Comparison of ENCODE assay signal across 22 mouse cellular contexts in the genomic region with DNA sequence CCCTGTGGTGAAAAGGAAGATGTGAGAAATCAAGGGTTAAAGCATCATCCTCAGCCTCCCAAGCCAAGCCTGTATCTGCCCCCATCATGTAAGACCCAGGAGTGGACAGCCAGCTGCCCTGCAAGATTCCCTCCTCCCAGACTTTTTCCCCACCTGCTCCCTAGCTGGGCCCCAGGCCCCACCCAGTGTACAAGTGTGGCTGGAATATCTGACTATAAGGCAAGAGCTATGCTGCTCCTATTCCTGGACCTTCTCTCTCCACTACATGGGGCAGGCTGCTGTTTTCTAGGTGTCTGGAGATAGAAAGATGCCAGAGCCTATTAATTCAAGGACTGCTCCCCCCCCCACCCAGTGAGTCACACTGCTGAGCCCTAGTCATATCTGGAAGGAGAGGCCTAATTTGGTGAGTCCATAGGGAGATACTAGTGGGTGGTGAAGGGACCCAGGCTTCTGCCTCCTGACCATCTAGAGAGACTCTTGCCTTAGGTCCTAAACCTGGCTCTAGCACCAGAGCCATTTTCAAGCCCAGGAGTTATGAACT. TPM values are rescaled to one million over a fixed set of nuclear protein-coding genes. Genes with fewer than 3 reads are reported as not detected.
DNase-seq lines count a peak whose midpoint lies in the region; ATAC-seq and TF ChIP-seq lines count a peak whose summit lies in the region.
"Had no signal": no experiment of that assay in that cellular context is flagged by ENCODE, and none has a peak within 500 bp of the region (broad histone marks: within the 10 kb centered on the region; RNA-seq: fewer than 3 reads in every experiment).

No protein-coding gene starts in this region.

- H3K36me3 ChIP-seq in heart, embryonic 13.5 days, result no peaks in the 10 kb centered on the region
- H3K36me3 ChIP-seq in hindbrain, postnatal 0 days (ENCODE audit: insufficient read depth, low read length), result no peaks in the 10 kb centered on the region
- no peaks in the 10 kb centered on the region for H3K36me3 ChIP-seq in hindbrain, embryonic 12.5 days
- H3K36me3 ChIP-seq: forebrain, embryonic 12.5 days; hindbrain, embryonic 13.5 days; limb, embryonic 13.5 days; liver, embryonic 13.5 days; neural tube, embryonic 12.5 days had no signal

- peak; percentile 39 for DNase-seq in adrenal gland, postnatal 10 days
- no peak for DNase-seq in adrenal gland, postnatal 4 days (ENCODE audit: low spot score in 2 of 2)
- no peak for DNase-seq in heart, adult 8-10 months (ENCODE audit: low spot score)
- no peak for DNase-seq in hindbrain, postnatal 0 days (ENCODE audit: low spot score)
- peak; percentile 59 for DNase-seq in adrenal gland, postnatal 14 days
- DNase-seq in B cell, adult 2 months, result no peak
- DNase-seq: cerebellum, adult 9-10 months; gastrocnemius, postnatal 36 days; liver, embryonic 13.5 days; lung, embryonic 14.5 days; lung, postnatal 36 days; right cerebral cortex, adult 18-20 months had no signal

- no peak overlapping the region for H3K4me3 ChIP-seq in heart, embryonic 13.5 days
- H3K4me3 ChIP-seq in hindbrain, postnatal 0 days (ENCODE audit: low read length), result no peak overlapping the region
- no peak overlapping the region for H3K4me3 ChIP-seq in hindbrain, embryonic 12.5 days
- H3K4me3 ChIP-seq: forebrain, embryonic 12.5 days; hindbrain, embryonic 13.5 days; limb, embryonic 13.5 days; liver, embryonic 13.5 days; neural tube, embryonic 12.5 days had no signal

- ATAC-seq in heart, embryonic 13.5 days (ENCODE audit: extremely low read depth, insufficient number of reproducible peaks, low FRiP score, low TSS enrichment), result peak; percentile 51; the same call in 1 of the 2 replicates
- ATAC-seq in hindbrain, postnatal 0 days, result peak; percentile 39; the same call in 1 of the 2 replicates
- no peak for ATAC-seq in hindbrain, embryonic 12.5 days (ENCODE audit: low FRiP score)
- ATAC-seq: intestine, postnatal 0 days had no signal

- H3K4me2 ChIP-seq in heart, embryonic 13.5 days, result no peak overlapping the region
- no peak overlapping the region for H3K4me2 ChIP-seq in hindbrain, postnatal 0 days (ENCODE audit: low read depth, low read length)
- H3K4me2 ChIP-seq in hindbrain, embryonic 12.5 days (replicated peaks), result no peak overlapping the region
- H3K4me2 ChIP-seq: forebrain, embryonic 12.5 days; hindbrain, embryonic 13.5 days; limb, embryonic 13.5 days; liver, embryonic 13.5 days; lung, embryonic 14.5 days; neural tube, embryonic 12.5 days had no signal

- H3K9ac ChIP-seq in heart, embryonic 13.5 days, result no peak overlapping the region
- H3K9ac ChIP-seq in hindbrain, postnatal 0 days (replicated peaks; ENCODE audit: low read length), result no peak overlapping the region
- no peak overlapping the region for H3K9ac ChIP-seq in hindbrain, embryonic 12.5 days
- H3K9ac ChIP-seq: forebrain, embryonic 12.5 days; hindbrain, embryonic 13.5 days; limb, embryonic 13.5 days; liver, embryonic 13.5 days; lung, embryonic 14.5 days; neural tube, embryonic 12.5 days had no signal

- H3K4me1 ChIP-seq in heart, embryonic 13.5 days, result no peaks in the 10 kb centered on the region
- H3K4me1 ChIP-seq in hindbrain, postnatal 0 days (ENCODE audit: insufficient read depth, low read length), result no peaks in the 10 kb centered on the region
- H3K4me1 ChIP-seq in hindbrain, embryonic 12.5 days, result 0 out of 2 replicates have a peak, but pooled peaks cover 4% of the 10 kb centered on the region
- H3K4me1 ChIP-seq: forebrain, embryonic 12.5 days; hindbrain, embryonic 13.5 days; liver, embryonic 13.5 days; neural tube, embryonic 12.5 days had no signal

- H3K27me3 ChIP-seq in heart, embryonic 13.5 days (replicated peaks), result peaks cover 9% of the 10 kb centered on the region; the same call in 1 of the 2 replicates
- no peaks in the 10 kb centered on the region for H3K27me3 ChIP-seq in hindbrain, postnatal 0 days (ENCODE audit: insufficient read depth, low read length)
- H3K27me3 ChIP-seq in hindbrain, embryonic 12.5 days, result no peaks in the 10 kb centered on the region
- H3K27me3 ChIP-seq: hindbrain, embryonic 13.5 days; neural tube, embryonic 12.5 days had no signal

- no peaks in the 10 kb centered on the region for H3K9me3 ChIP-seq in heart, embryonic 13.5 days
- H3K9me3 ChIP-seq in hindbrain, postnatal 0 days (ENCODE audit: low read length), result no peaks in the 10 kb centered on the region
- H3K9me3 ChIP-seq in hindbrain, embryonic 12.5 days (replicated peaks), result no peaks in the 10 kb centered on the region
- H3K9me3 ChIP-seq: forebrain, embryonic 12.5 days; hindbrain, embryonic 13.5 days; limb, embryonic 13.5 days; liver, embryonic 13.5 days; neural tube, embryonic 12.5 days had no signal

- no peak for TF ChIP-seq CTCF in hindbrain, postnatal 0 days (IDR thresholded peaks at IDR 0.05; ENCODE audit: low read depth)

- peak overlapping the region; percentile 59 for H3K27ac ChIP-seq in heart, embryonic 13.5 days (replicated peaks)
- H3K27ac ChIP-seq in hindbrain, postnatal 0 days, result no peak overlapping the region
- H3K27ac ChIP-seq in hindbrain, embryonic 12.5 days, result no peak overlapping the region
- H3K27ac ChIP-seq: forebrain, embryonic 12.5 days; hindbrain, embryonic 13.5 days; limb, embryonic 13.5 days; liver, embryonic 13.5 days; neural tube, embryonic 12.5 days; stomach, postnatal 0 days had no signal

RNA-seq across cellular contexts. Expression of gene Atp2b3, which starts 14.2 kb away (rescaled TPM):
- 10 to 100 TPM; 11.7 to 17.0 TPM for total RNA-seq in adrenal gland, postnatal 10 days (2021)
- total RNA-seq in adrenal gland, postnatal 4 days (2021), result 10 to 100 TPM; 20.3 to 22.6 TPM
- 0.32 and 0.56 TPM in 2 replicates for polyA plus RNA-seq in heart, embryonic 13.5 days (2015; fragmentation: Nextera tagmentation; extraction: Ambion mirVana)
- under 1 TPM; 0.16 to 0.53 (median 0.21) TPM for total RNA-seq in heart, adult 8-10 months (2022)
- total RNA-seq in hindbrain, postnatal 0 days (2014; rRNA removed), result 40.9 and 44.0 TPM in 2 replicates
- 8.1 and 8.2 TPM in 2 replicates for polyA plus RNA-seq in hindbrain, postnatal 0 days (2015; fragmentation: Nextera tagmentation; extraction: Ambion mirVana)
- 1.6 and 1.7 TPM in 2 replicates for polyA plus RNA-seq in hindbrain, embryonic 12.5 days (2016; fragmentation: Nextera tagmentation; extraction: Ambion mirVana)
- total RNA-seq in adrenal gland, postnatal 14 days (2021), result 16.3 and 20.9 TPM in 2 replicates
- total RNA-seq: megakaryocyte-erythroid progenitor cell, adult 5-6 weeks; monocyte, adult 5-6 weeks had no signal
- polyA plus RNA-seq: lung, embryonic 14.5 days had no signal

RNA-seq across cellular contexts. Expression of gene Bgn, which starts 33.7 kb away (rescaled TPM):
- total RNA-seq in adrenal gland, postnatal 10 days (2021), result 100 to 1,000 TPM; 207 to 268 TPM
- 100 to 1,000 TPM; 245 to 273 TPM for total RNA-seq in adrenal gland, postnatal 4 days (2021)
- polyA plus RNA-seq in heart, embryonic 13.5 days (2015; fragmentation: Nextera tagmentation; extraction: Ambion mirVana), result 76.0 and 87.0 TPM in 2 replicates
- total RNA-seq in heart, adult 8-10 months (2022), result 100 to 1,000 TPM; 152 to 198 (median 182) TPM
- 51.9 and 68.9 TPM in 2 replicates for total RNA-seq in hindbrain, postnatal 0 days (2014; rRNA removed)
- polyA plus RNA-seq in hindbrain, postnatal 0 days (2015; fragmentation: Nextera tagmentation; extraction: Ambion mirVana), result 17.9 and 23.7 TPM in 2 replicates
- polyA plus RNA-seq in hindbrain, embryonic 12.5 days (2016; fragmentation: Nextera tagmentation; extraction: Ambion mirVana), result 43.9 and 49.2 TPM in 2 replicates
- 183 and 214 TPM in 2 replicates for total RNA-seq in adrenal gland, postnatal 14 days (2021)
- total RNA-seq: monocyte, adult 5-6 weeks had no signal

RNA-seq across cellular contexts. Expression of gene Haus7, which starts 58.3 kb away (rescaled TPM):
- total RNA-seq in adrenal gland, postnatal 10 days (2021), result 10 to 100 TPM; 24.3 to 34.8 TPM
- 10 to 100 TPM; 45.4 to 52.8 TPM for total RNA-seq in adrenal gland, postnatal 4 days (2021)
- polyA plus RNA-seq in heart, embryonic 13.5 days (2015; fragmentation: Nextera tagmentation; extraction: Ambion mirVana), result 52.1 and 61.7 TPM in 2 replicates
- 1 to 10 TPM; 5.0 to 6.3 (median 5.4) TPM for total RNA-seq in heart, adult 8-10 months (2022)
- total RNA-seq in hindbrain, postnatal 0 days (2014; rRNA removed), result 22.0 and 33.5 TPM in 2 replicates
- polyA plus RNA-seq in hindbrain, postnatal 0 days (2015; fragmentation: Nextera tagmentation; extraction: Ambion mirVana), result 62.8 and 63.7 TPM in 2 replicates
- 65.1 and 69.3 TPM in 2 replicates for polyA plus RNA-seq in hindbrain, embryonic 12.5 days (2016; fragmentation: Nextera tagmentation; extraction: Ambion mirVana)
- 22.8 and 25.2 TPM in 2 replicates for total RNA-seq in adrenal gland, postnatal 14 days (2021)

Comparison
In these comparisons a context has a peak if more than half of its experiments do, and no peak if none do; other contexts are left out.
1. DNase-seq: peak in adrenal gland, postnatal 10 days (single experiment) and adrenal gland, postnatal 14 days (single experiment); none in adrenal gland, postnatal 4 days (0 of 2), heart, adult 8-10 months (single experiment), hindbrain, postnatal 0 days (single experiment) and B cell, adult 2 months (0 of 2).
2. RNA of gene Atp2b3, which starts 14.2 kb away (total RNA-seq): 40.9 to 44.0 TPM in hindbrain, postnatal 0 days, 20.3 to 22.6 TPM in adrenal gland, postnatal 4 days, 16.3 to 20.9 TPM in adrenal gland, postnatal 14 days and 11.7 to 17.0 TPM in adrenal gland, postnatal 10 days; 0.16 to 0.53 TPM in heart, adult 8-10 months; every median in the first group is over 4 times any median in the second.